Mouse (Mus musculus) MEL (cell line): Measurements from ENCODE around the gene Elobl. TPM values are rescaled to one million over a fixed set of nuclear protein-coding genes. Genes with fewer than 3 reads are reported as not detected.

Experiments
- DNase-seq: peaks from one replicate; pipeline ENCODE4 v3.0.0; 2011; ENCODE audit warnings: low read depth, low spot score
- H3K27ac ChIP-seq: 2 replicates; pipeline ENCODE4 v1.5.1; 2012; ENCODE audit warnings: low read depth, mild to moderate bottlenecking, control low read depth, low read length, moderate library complexity; ENCODE audit not compliant: control insufficient read depth
- H3K27me3 ChIP-seq, 2 experiments: fragments of 150-350 bp in 1 of 2; sonication (generic) in 1 of 2; 2 replicates each; pipeline ENCODE4 v1.6.1; 2012; ENCODE audit warnings: low read length in 2 of 2, mild to moderate bottlenecking in 2 of 2, improper control_type of control experiment in 1 of 2, moderate library complexity in 1 of 2; ENCODE audit not compliant: insufficient read depth in 2 of 2, control insufficient read depth in 1 of 2
- H3K36me3 ChIP-seq, 2 experiments: 2 replicates each; pipeline ENCODE4 v1.6.1; 2012 to 2014; ENCODE audit warnings: low read length in 2 of 2, improper control_type of control experiment in 1 of 2, inconsistent platforms in 1 of 2, mild to moderate bottlenecking in 1 of 2; ENCODE audit not compliant: insufficient read depth in 2 of 2, control insufficient read depth in 1 of 2
- H3K4me1 ChIP-seq, 2 experiments: fragments of 150-350 bp in 1 of 2; sonication (generic) in 1 of 2; 2 replicates each; pipeline ENCODE4 v1.6.1; 2012; ENCODE audit warnings: low read length in 2 of 2, improper control_type of control experiment in 1 of 2, mild to moderate bottlenecking in 1 of 2; ENCODE audit not compliant: insufficient read depth in 2 of 2, control insufficient read depth in 1 of 2
- H3K4me3 ChIP-seq, 2 experiments: fragments of 150-350 bp in 1 of 2; sonication (generic) in 1 of 2; 2 replicates each; pipeline ENCODE4 v1.5.1; 2012; ENCODE audit warnings: low read depth in 2 of 2, low read length in 2 of 2, mild to moderate bottlenecking in 2 of 2, moderate library complexity in 2 of 2, control low read depth in 1 of 2, improper control_type of control experiment in 1 of 2; ENCODE audit not compliant: control insufficient read depth in 1 of 2, insufficient read depth in 1 of 2
- H3K79me2 ChIP-seq: 2 replicates; pipeline ENCODE4 v1.6.1; 2012; ENCODE audit warnings: mild to moderate bottlenecking, low read length, moderate library complexity; ENCODE audit not compliant: control insufficient read depth, poor library complexity, insufficient read depth
- H3K9ac ChIP-seq: 2 replicates; pipeline ENCODE4 v1.6.1; 2012; ENCODE audit warnings: low read depth, mild to moderate bottlenecking, control low read depth, low read length, moderate library complexity; ENCODE audit not compliant: control insufficient read depth, poor library complexity, severe bottlenecking
- H3K9me3 ChIP-seq: fragments of 150-350 bp; sonication (generic); replicated peaks from 2 replicates; pipeline ENCODE4 v1.6.1; 2012; ENCODE audit warnings: mild to moderate bottlenecking, low read length, improper control_type of control experiment, moderate library complexity; ENCODE audit not compliant: insufficient read depth
- BHLHE40 ChIP-seq: IDR thresholded peaks from 2 replicates; pipeline ENCODE4 v1.6.1; 2012; ENCODE audit warnings: low read depth, mild to moderate bottlenecking, inconsistent platforms, low read length, improper control_type of control experiment, borderline replicate concordance
- CHD1 ChIP-seq: IDR thresholded peaks from 2 replicates; pipeline ENCODE4 v1.6.1; 2012; ENCODE audit warnings: low read depth, mild to moderate bottlenecking, inconsistent platforms, low read length, improper control_type of control experiment
- CHD2 ChIP-seq: IDR thresholded peaks from 2 replicates; pipeline ENCODE4 v1.6.1; 2011; ENCODE audit warnings: low read length, improper control_type of control experiment
- CTCF ChIP-seq, 3 experiments: IDR thresholded peaks in 2 of 3; conservative IDR thresholded peaks in 1 of 3; 2 replicates each; pipeline ENCODE4 v1.5.1; 2011 to 2012; ENCODE audit warnings: low read length in 3 of 3, low read depth in 2 of 3, mild to moderate bottlenecking in 2 of 3, improper control_type of control experiment in 1 of 3, inconsistent platforms in 1 of 3, mixed read lengths in 1 of 3, moderate library complexity in 1 of 3; ENCODE audit not compliant: control insufficient read depth in 1 of 3, insufficient read depth in 1 of 3, poor library complexity in 1 of 3, severe bottlenecking in 1 of 3
- E2F4 ChIP-seq: IDR thresholded peaks from 2 replicates; pipeline ENCODE4 v1.6.1; 2011; ENCODE audit warnings: low read depth, low read length, improper control_type of control experiment, borderline replicate concordance
- ELF1 ChIP-seq: IDR thresholded peaks from 2 replicates; pipeline ENCODE4 v1.6.1; 2014; ENCODE audit warnings: low read depth, mild to moderate bottlenecking, inconsistent platforms, low read length, improper control_type of control experiment, moderate library complexity
- EP300 ChIP-seq, 2 experiments: IDR thresholded peaks; 2 replicates each; pipeline ENCODE4 v1.6.1; 2011; ENCODE audit warnings: improper control_type of control experiment in 2 of 2, low read length in 2 of 2, low read depth in 1 of 2, mild to moderate bottlenecking in 1 of 2
- ETS1 ChIP-seq: IDR thresholded peaks from 2 replicates; pipeline ENCODE4 v1.6.1; 2012; ENCODE audit warnings: low read depth, mild to moderate bottlenecking, inconsistent platforms, low read length, improper control_type of control experiment, moderate library complexity
- GATA1 ChIP-seq: IDR thresholded peaks from 2 replicates; pipeline ENCODE4 v1.6.1; 2011; ENCODE audit warnings: low read depth, low read length, improper control_type of control experiment
- HCFC1 ChIP-seq: IDR thresholded peaks from 2 replicates; pipeline ENCODE4 v1.6.1; 2012; ENCODE audit warnings: low read depth, mild to moderate bottlenecking, inconsistent platforms, low read length, improper control_type of control experiment, moderate library complexity
- JUND ChIP-seq: IDR thresholded peaks from 2 replicates; pipeline ENCODE4 v1.6.1; 2011; ENCODE audit warnings: low read depth, mild to moderate bottlenecking, improper control_type of control experiment, low read length
- KAT2A ChIP-seq: conservative IDR thresholded peaks from 2 replicates; pipeline ENCODE4 v1.6.1; 2012; ENCODE audit warnings: low read depth, low read length, improper control_type of control experiment, inconsistent platforms
- MAZ ChIP-seq: IDR thresholded peaks from 2 replicates; pipeline ENCODE4 v1.6.1; 2012; ENCODE audit warnings: low read depth, mild to moderate bottlenecking, inconsistent platforms, low read length, improper control_type of control experiment
- MEF2A ChIP-seq: IDR thresholded peaks from 2 replicates; pipeline ENCODE4 v1.6.1; 2014; ENCODE audit warnings: low read depth, mild to moderate bottlenecking, inconsistent platforms, low read length, improper control_type of control experiment; ENCODE audit not compliant: poor library complexity, insufficient replicate concordance, severe bottlenecking; ENCODE audit errors: extremely low read depth
- MXI1 ChIP-seq: IDR thresholded peaks from 2 replicates; pipeline ENCODE4 v1.6.1; 2011; ENCODE audit warnings: mild to moderate bottlenecking, low read depth, low read length, improper control_type of control experiment
- MYB ChIP-seq: IDR thresholded peaks from 2 replicates; pipeline ENCODE4 v1.6.1; 2011; ENCODE audit warnings: mild to moderate bottlenecking, low read depth, low read length, improper control_type of control experiment
- MYC ChIP-seq: IDR thresholded peaks from 2 replicates; pipeline ENCODE4 v1.6.1; 2011; ENCODE audit warnings: low read depth, mild to moderate bottlenecking, low read length, improper control_type of control experiment, moderate library complexity
- NELFE ChIP-seq: IDR thresholded peaks from 2 replicates; pipeline ENCODE4 v1.6.1; 2011; ENCODE audit warnings: low read depth, low read length, improper control_type of control experiment
- POLR2A ChIP-seq, 2 experiments: IDR thresholded peaks; 2 replicates each; pipeline ENCODE4 v1.6.1; 2011 to 2012; ENCODE audit warnings: low read length in 2 of 2, mild to moderate bottlenecking in 2 of 2, control low read depth in 1 of 2, improper control_type of control experiment in 1 of 2, low read depth in 1 of 2, moderate library complexity in 1 of 2; ENCODE audit not compliant: control insufficient read depth in 1 of 2, insufficient read depth in 1 of 2, poor library complexity in 1 of 2
- POLR2AphosphoS2 ChIP-seq: IDR thresholded peaks from 2 replicates; pipeline ENCODE4 v1.6.1; 2011; ENCODE audit warnings: low read length, improper control_type of control experiment
- POLR2AphosphoS5 ChIP-seq: IDR thresholded peaks from 2 replicates; pipeline ENCODE4 v1.6.1; 2012; ENCODE audit warnings: low read depth, borderline replicate concordance, mild to moderate bottlenecking, inconsistent platforms, low read length, moderate library complexity, mixed read lengths
- RAD21 ChIP-seq: IDR thresholded peaks from 2 replicates; pipeline ENCODE4 v1.6.1; 2011; ENCODE audit warnings: mild to moderate bottlenecking, low read depth, low read length, improper control_type of control experiment
- RCOR1 ChIP-seq: IDR thresholded peaks from 2 replicates; pipeline ENCODE4 v1.6.1; 2012; ENCODE audit warnings: low read depth, mild to moderate bottlenecking, inconsistent platforms, low read length, improper control_type of control experiment
- SIN3A ChIP-seq: IDR thresholded peaks from 2 replicates; pipeline ENCODE4 v1.6.1; 2012; ENCODE audit warnings: low read length, improper control_type of control experiment, inconsistent platforms
- SMC3 ChIP-seq: IDR thresholded peaks from 2 replicates; pipeline ENCODE4 v1.6.1; 2011; ENCODE audit warnings: low read depth, low read length, improper control_type of control experiment
- TAL1 ChIP-seq: IDR thresholded peaks from 2 replicates; pipeline ENCODE4 v1.6.1; 2012; ENCODE audit warnings: mild to moderate bottlenecking, inconsistent platforms, low read length, moderate library complexity, mixed read lengths
- TBP ChIP-seq: IDR thresholded peaks from 2 replicates; pipeline ENCODE4 v1.8.0; 2011; ENCODE audit warnings: low read depth, low read length, improper control_type of control experiment
- TCF12 ChIP-seq: IDR thresholded peaks from 2 replicates; pipeline ENCODE4 v1.6.1; 2014; ENCODE audit warnings: low read depth, mild to moderate bottlenecking, inconsistent platforms, low read length, improper control_type of control experiment, moderate library complexity
- USF1 ChIP-seq: IDR thresholded peaks from 2 replicates; pipeline ENCODE4 v1.6.1; 2014; ENCODE audit warnings: low read depth, mild to moderate bottlenecking, inconsistent platforms, low read length, improper control_type of control experiment, moderate library complexity
- USF2 ChIP-seq, 2 experiments: IDR thresholded peaks; 2 replicates each; pipeline ENCODE4 v1.6.1; 2011 to 2012; ENCODE audit warnings: improper control_type of control experiment in 2 of 2, low read length in 2 of 2, borderline replicate concordance in 1 of 2, inconsistent platforms in 1 of 2, low read depth in 1 of 2, mild to moderate bottlenecking in 1 of 2; ENCODE audit not compliant: insufficient read depth in 1 of 2
- ZC3H11A ChIP-seq: IDR thresholded peaks from 2 replicates; pipeline ENCODE4 v1.6.1; 2012; ENCODE audit warnings: low read depth, mild to moderate bottlenecking, inconsistent platforms, low read length, improper control_type of control experiment
- ZKSCAN1 ChIP-seq: IDR thresholded peaks from 2 replicates; pipeline ENCODE4 v1.6.1; 2012; ENCODE audit warnings: low read depth, mild to moderate bottlenecking, inconsistent platforms, low read length, improper control_type of control experiment, moderate library complexity
- ZMIZ1 ChIP-seq: IDR thresholded peaks from 2 replicates; pipeline ENCODE4 v1.6.1; 2012; ENCODE audit warnings: low read depth, mild to moderate bottlenecking, inconsistent platforms, low read length, improper control_type of control experiment, moderate library complexity
- ZNF384 ChIP-seq: IDR thresholded peaks from 2 replicates; pipeline ENCODE4 v1.6.1; 2012; ENCODE audit warnings: low read depth, mild to moderate bottlenecking, inconsistent platforms, low read length, improper control_type of control experiment
- polyA plus RNA-seq, 2 experiments: library from polyadenylated mRNA; stranded (reverse) in 1 of 2; unstranded in 1 of 2; fragments of >175 nt in 1 of 2; fragments of >200 nt in 1 of 2; gene quantifications; 2 replicates each; pipeline versions ENCODE4 v1.2.1 to v1.2.4; 2012; ENCODE audit warnings: low replicate concordance in 2 of 2, low read depth in 1 of 2; ENCODE audit not compliant: insufficient read length in 2 of 2, insufficient read depth in 1 of 2, missing spikeins in 1 of 2
- total RNA-seq: library from RNA; depleted of rRNA; stranded (reverse); fragments of 300-350 nt; gene quantifications from 2 replicates; pipeline ENCODE4 v1.2.3, GENCODE M21; 2012

Gene Elobl
- total and polyA plus RNA-seq, 3 experiments: 0.58 to 0.72 TPM; not detected in 1

DNA sequence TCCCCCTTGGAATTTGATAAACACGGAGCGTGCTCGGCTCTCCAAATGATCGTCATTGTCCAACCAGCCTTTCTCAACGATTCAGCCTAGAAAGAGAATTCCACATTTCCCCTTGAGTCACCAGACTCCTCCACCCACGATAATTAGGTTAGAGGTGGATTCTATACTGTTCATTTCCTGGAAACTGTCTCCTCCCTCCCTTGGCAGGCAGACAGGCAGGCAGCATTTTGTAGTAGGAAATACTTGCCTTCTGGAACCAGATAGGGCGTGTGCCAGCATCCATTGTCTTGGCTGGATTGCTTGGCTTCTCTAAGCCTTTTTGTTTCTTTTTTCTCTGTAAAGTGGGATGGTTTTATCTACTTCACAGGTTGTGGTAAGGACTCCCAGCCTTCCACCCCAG lies 29.7 kb upstream of the Elobl start:
- H3K9me3 ChIP-seq: no peaks in the 10 kb centered on the region
- H3K4me3 ChIP-seq: peak overlapping the region in 1 of 2 experiments; percentile 30; a peak in 2 of 4 replicates
- peaks cover 14 to 33% of the 10 kb centered on the region in 2 experiments for H3K4me1 ChIP-seq
- H3K79me2 ChIP-seq: peaks cover 22% of the 10 kb centered on the region
- TF ChIP-seq SMC3: no peak
- no peak for TF ChIP-seq CHD2
- no peak for TF ChIP-seq E2F4
- TF ChIP-seq ZKSCAN1: no peak
- TF ChIP-seq MAZ: no peak
- peak; percentile 19; the same call in 1 of the 2 replicates for TF ChIP-seq MYC
- peak; percentile 62 for TF ChIP-seq ETS1
- TF ChIP-seq ZNF384: no peak
- TF ChIP-seq CHD1: no peak
- no peak for TF ChIP-seq TCF12
- no peak for TF ChIP-seq POLR2AphosphoS2
- TF ChIP-seq GATA1: peak; percentile 67
- TF ChIP-seq NELFE: no peak
- no peak for TF ChIP-seq MYB
- TF ChIP-seq RAD21: no peak
- TF ChIP-seq POLR2AphosphoS5: no peak
- no peak for TF ChIP-seq KAT2A
- TF ChIP-seq SIN3A: peak; percentile 48; the same call in 1 of the 2 replicates
- TF ChIP-seq JUND: no peak
- TF ChIP-seq ZMIZ1: no peak
- no peak for TF ChIP-seq USF2 (IDR thresholded peaks at IDR 0.05; ENCODE audit: borderline replicate concordance in 1 of 2, insufficient read depth in 1 of 2, low read depth in 1 of 2, low read length in 2 of 2)
- TF ChIP-seq HCFC1: no peak
- TF ChIP-seq ELF1: peak; percentile 38; the same call in 1 of the 2 replicates
- TF ChIP-seq MEF2A: no peak
- no peak for TF ChIP-seq USF1
- TF ChIP-seq EP300 (IDR thresholded peaks at IDR 0.05; ENCODE audit: low read depth in 1 of 2, low read length in 2 of 2): peak; percentile 62 to 66; a peak in 3 of 4 replicates
- TF ChIP-seq ZC3H11A: no peak
- TF ChIP-seq MXI1: peak; percentile 21; the same call in 1 of the 2 replicates
- TF ChIP-seq TBP: no peak
- peak; percentile 49 for TF ChIP-seq TAL1
- peak; percentile 23; the same call in 1 of the 2 replicates for TF ChIP-seq BHLHE40
- TF ChIP-seq CTCF (IDR thresholded peaks at IDR 0.05 in 2 of 3, conservative IDR thresholded peaks at IDR 0.05 in 1 of 3; ENCODE audit: control insufficient read depth in 1 of 3, insufficient read depth in 1 of 3, low read depth in 2 of 3, low read length in 3 of 3, poor library complexity in 1 of 3, severe bottlenecking in 1 of 3): no peak
- peak; percentile 54; the same call in 1 of the 2 replicates for TF ChIP-seq RCOR1
- TF ChIP-seq POLR2A (IDR thresholded peaks at IDR 0.05; ENCODE audit: control insufficient read depth in 1 of 2, insufficient read depth in 1 of 2, low read depth in 1 of 2, low read length in 2 of 2, poor library complexity in 1 of 2): no peak
- H3K36me3 ChIP-seq: peaks cover 0 to 27% of the 10 kb centered on the region in 2 experiments; a peak in 3 of 4 replicates
- H3K9ac ChIP-seq: no peak overlapping the region
- no peaks in the 10 kb centered on the region for H3K27me3 ChIP-seq
- DNase-seq: peak; percentile 87
- H3K27ac ChIP-seq: peak overlapping the region; percentile 22; the same call in 1 of the 2 replicates
